8 mouse cellular contexts compared by ENCODE assay signal in genomic region chr5:122165233-122165915, GRCm38 (mm10). TPM values are rescaled to one million over a fixed set of nuclear protein-coding genes. Genes with fewer than 3 reads are reported as not detected.
DNase-seq lines count a peak whose midpoint lies in the region; ATAC-seq and TF ChIP-seq lines count a peak whose summit lies in the region.
"Had no signal": no experiment of that assay in that cellular context is flagged by ENCODE, and none has a peak within 500 bp of the region (broad histone marks: within the 10 kb centered on the region; RNA-seq: fewer than 3 reads in every experiment).

No protein-coding gene starts in this region.

- no peak for ATAC-seq in liver, embryonic 13.5 days (ENCODE audit: low read depth)
- no peak for ATAC-seq in liver, embryonic 11.5 days (replicated peaks; ENCODE audit: low FRiP score)
- ATAC-seq in hindbrain, embryonic 12.5 days (ENCODE audit: low FRiP score): no peak

- no peak for TF ChIP-seq POLR2A in olfactory bulb, adult 2 months (IDR thresholded peaks at IDR 0.05; ENCODE audit: insufficient read depth, low read depth, low read length)
- no peak for TF ChIP-seq POLR2A in thymus, adult 2 months (IDR thresholded peaks at IDR 0.05; ENCODE audit: control insufficient read depth, extremely low read depth, insufficient read depth, low read length, poor library complexity)

- H3K27me3 ChIP-seq in liver, embryonic 13.5 days: no peaks in the 10 kb centered on the region
- no peaks in the 10 kb centered on the region for H3K27me3 ChIP-seq in liver, embryonic 11.5 days (replicated peaks; ENCODE audit: control insufficient read depth, insufficient read depth, low read length)
- H3K27me3 ChIP-seq in hindbrain, embryonic 12.5 days: no peaks in the 10 kb centered on the region
- no peaks in the 10 kb centered on the region for H3K27me3 ChIP-seq in thymus, adult 2 months (ENCODE audit: control insufficient read depth, insufficient read depth, low read length)

- peaks cover 66% of the 10 kb centered on the region for H3K4me1 ChIP-seq in liver, embryonic 13.5 days (replicated peaks)
- H3K4me1 ChIP-seq in liver, embryonic 11.5 days (replicated peaks; ENCODE audit: control insufficient read depth, insufficient read depth, low read length): peaks cover 28% of the 10 kb centered on the region
- peaks cover 64% of the 10 kb centered on the region for H3K4me1 ChIP-seq in hindbrain, embryonic 12.5 days
- H3K4me1 ChIP-seq in olfactory bulb, adult 2 months (ENCODE audit: control insufficient read depth, insufficient read depth, low read length): peaks cover 34% of the 10 kb centered on the region
- peaks cover 41% of the 10 kb centered on the region for H3K4me1 ChIP-seq in thymus, adult 2 months (replicated peaks; ENCODE audit: control insufficient read depth, insufficient read depth, low read length)

- TF ChIP-seq CTCF in olfactory bulb, adult 2 months (IDR thresholded peaks at IDR 0.05; ENCODE audit: insufficient read depth, low read depth, low read length): no peak
- TF ChIP-seq CTCF in thymus, adult 2 months (IDR thresholded peaks at IDR 0.05; ENCODE audit: borderline replicate concordance, control insufficient read depth, extremely low read depth, insufficient read depth, low read length, poor library complexity): no peak

- DNase-seq in liver, embryonic 13.5 days: no peak
- no peak for DNase-seq in liver, embryonic 11.5 days (ENCODE audit: low spot score)
- peak; percentile 77 to 81 for DNase-seq in cerebellum, postnatal 25 days
- DNase-seq in thymus, adult 2 months: no peak
- no peak for DNase-seq in lung, postnatal 14 days

- 0 out of 2 replicates have a peak overlapping the region, but pooled peaks have one; percentile 12 for H3K9ac ChIP-seq in liver, embryonic 13.5 days
- H3K9ac ChIP-seq in liver, embryonic 11.5 days (ENCODE audit: low read depth, low read length): no peak overlapping the region
- H3K9ac ChIP-seq in hindbrain, embryonic 12.5 days: no peak overlapping the region

- no peak overlapping the region for H3K27ac ChIP-seq in liver, embryonic 13.5 days
- H3K27ac ChIP-seq in liver, embryonic 11.5 days (ENCODE audit: low read depth, low read length): no peak overlapping the region
- peak overlapping the region; percentile 30; the same call in 1 of the 2 replicates for H3K27ac ChIP-seq in hindbrain, embryonic 12.5 days
- peak overlapping the region; percentile 96 for H3K27ac ChIP-seq in olfactory bulb, adult 2 months (ENCODE audit: insufficient read depth, low read depth, low read length)
- no peak overlapping the region for H3K27ac ChIP-seq in thymus, adult 2 months (ENCODE audit: control insufficient read depth, insufficient read depth, low read length)

- no peak overlapping the region for H3K4me3 ChIP-seq in liver, embryonic 13.5 days (replicated peaks)
- H3K4me3 ChIP-seq in liver, embryonic 11.5 days (ENCODE audit: low read depth, low read length): no peak overlapping the region
- no peak overlapping the region for H3K4me3 ChIP-seq in hindbrain, embryonic 12.5 days
- H3K4me3 ChIP-seq in olfactory bulb, adult 2 months (ENCODE audit: insufficient read depth, low read depth, low read length): peak overlapping the region; percentile 27
- H3K4me3 ChIP-seq in thymus, adult 2 months (ENCODE audit: control insufficient read depth, insufficient read depth, low read length): no peak overlapping the region

- H3K4me2 ChIP-seq in liver, embryonic 13.5 days: no peak overlapping the region
- no peak overlapping the region for H3K4me2 ChIP-seq in liver, embryonic 11.5 days
- H3K4me2 ChIP-seq in hindbrain, embryonic 12.5 days (replicated peaks): no peak overlapping the region

- H3K36me3 ChIP-seq in liver, embryonic 13.5 days: peaks cover 100% of the 10 kb centered on the region
- peaks cover 66% of the 10 kb centered on the region for H3K36me3 ChIP-seq in liver, embryonic 11.5 days (ENCODE audit: control insufficient read depth, insufficient read depth, low read length)
- H3K36me3 ChIP-seq in hindbrain, embryonic 12.5 days: peaks cover 73% of the 10 kb centered on the region
- peaks cover 58% of the 10 kb centered on the region for H3K36me3 ChIP-seq in thymus, adult 2 months (ENCODE audit: control insufficient read depth, insufficient read depth, low read length)

- no peaks in the 10 kb centered on the region for H3K9me3 ChIP-seq in liver, embryonic 13.5 days (replicated peaks)
- H3K9me3 ChIP-seq in liver, embryonic 11.5 days (ENCODE audit: control insufficient read depth, low read length): no peaks in the 10 kb centered on the region
- no peaks in the 10 kb centered on the region for H3K9me3 ChIP-seq in hindbrain, embryonic 12.5 days (replicated peaks)

- 72% methylated on average over 6 of the region's 6 CpGs for WGBS in liver, embryonic 13.5 days (ENCODE audit: insufficient replicate concordance)
- WGBS in liver, embryonic 11.5 days: 76% methylated on average over 6 of the region's 6 CpGs
- 68% methylated on average over 6 of the region's 6 CpGs for WGBS in hindbrain, embryonic 12.5 days
- WGBS in olfactory bulb, adult 2 months: 6% methylated on average over 6 of the region's 6 CpGs
- 86% methylated on average over 6 of the region's 6 CpGs for WGBS in thymus, adult 2 months

RNA-seq across cellular contexts. Expression of gene Ppp1cc, which starts 7.3 kb away (rescaled TPM):
- polyA plus RNA-seq in liver, embryonic 13.5 days (2015; fragmentation: Nextera tagmentation; extraction: Ambion mirVana): 164 and 177 TPM in 2 replicates
- polyA plus RNA-seq in liver, embryonic 11.5 days (2014; fragmentation: Nextera tagmentation; extraction: Ambion mirVana): 276 and 285 TPM in 2 replicates
- polyA plus RNA-seq in hindbrain, embryonic 12.5 days (2016; fragmentation: Nextera tagmentation; extraction: Ambion mirVana): 286 and 293 TPM in 2 replicates
- 674 and 1,250 TPM in 2 replicates for polyA plus RNA-seq in olfactory bulb, adult 2 months (2012; ENCODE audit: insufficient read depth, insufficient read length, low replicate concordance, missing spikeins)
- 194 and 220 TPM in 2 replicates for polyA plus RNA-seq in thymus, adult 2 months (2012; rRNA removed)

RNA-seq across cellular contexts. Expression of gene Ccdc63, which starts 24.8 kb away (rescaled TPM):
- 0.14 TPM in 1 of 2 replicates, not detected in the other for polyA plus RNA-seq in liver, embryonic 13.5 days (2015; fragmentation: Nextera tagmentation; extraction: Ambion mirVana)
- 0.32 and 0.39 TPM in 2 replicates for polyA plus RNA-seq in liver, embryonic 11.5 days (2014; fragmentation: Nextera tagmentation; extraction: Ambion mirVana)
- polyA plus RNA-seq in hindbrain, embryonic 12.5 days (2016; fragmentation: Nextera tagmentation; extraction: Ambion mirVana): not detected in 2 replicates
- not detected in 2 replicates for polyA plus RNA-seq in olfactory bulb, adult 2 months (2012; ENCODE audit: insufficient read depth, insufficient read length, low replicate concordance, missing spikeins)
- 0.23 and 0.42 TPM in 2 replicates for polyA plus RNA-seq in thymus, adult 2 months (2012; rRNA removed)
- polyA plus RNA-seq: intestine, embryonic 14.5 days had no signal

RNA-seq across cellular contexts. Expression of gene Hvcn1, which starts 41.2 kb away (rescaled TPM):
- 1.4 and 2.1 TPM in 2 replicates for polyA plus RNA-seq in liver, embryonic 13.5 days (2015; fragmentation: Nextera tagmentation; extraction: Ambion mirVana)
- polyA plus RNA-seq in liver, embryonic 11.5 days (2014; fragmentation: Nextera tagmentation; extraction: Ambion mirVana): 3.1 and 4.3 TPM in 2 replicates
- 6.5 and 6.7 TPM in 2 replicates for polyA plus RNA-seq in hindbrain, embryonic 12.5 days (2016; fragmentation: Nextera tagmentation; extraction: Ambion mirVana)
- not detected in 2 replicates for polyA plus RNA-seq in olfactory bulb, adult 2 months (2012; ENCODE audit: insufficient read depth, insufficient read length, low replicate concordance, missing spikeins)
- 43.9 and 49.9 TPM in 2 replicates for polyA plus RNA-seq in thymus, adult 2 months (2012; rRNA removed)

Comparison
In these comparisons a context has a peak if more than half of its experiments do, and no peak if none do; other contexts are left out.
1. DNase-seq: peak in cerebellum, postnatal 25 days (2 of 2); none in liver, embryonic 13.5 days (single experiment), liver, embryonic 11.5 days (single experiment), thymus, adult 2 months (single experiment) and lung, postnatal 14 days (single experiment).
2. H3K27ac ChIP-seq: peak in hindbrain, embryonic 12.5 days (single experiment) and olfactory bulb, adult 2 months (single experiment); none in liver, embryonic 13.5 days (single experiment), liver, embryonic 11.5 days (single experiment) and thymus, adult 2 months (single experiment).